19 mouse cellular contexts compared by ENCODE assay signal in the genomic region with DNA sequence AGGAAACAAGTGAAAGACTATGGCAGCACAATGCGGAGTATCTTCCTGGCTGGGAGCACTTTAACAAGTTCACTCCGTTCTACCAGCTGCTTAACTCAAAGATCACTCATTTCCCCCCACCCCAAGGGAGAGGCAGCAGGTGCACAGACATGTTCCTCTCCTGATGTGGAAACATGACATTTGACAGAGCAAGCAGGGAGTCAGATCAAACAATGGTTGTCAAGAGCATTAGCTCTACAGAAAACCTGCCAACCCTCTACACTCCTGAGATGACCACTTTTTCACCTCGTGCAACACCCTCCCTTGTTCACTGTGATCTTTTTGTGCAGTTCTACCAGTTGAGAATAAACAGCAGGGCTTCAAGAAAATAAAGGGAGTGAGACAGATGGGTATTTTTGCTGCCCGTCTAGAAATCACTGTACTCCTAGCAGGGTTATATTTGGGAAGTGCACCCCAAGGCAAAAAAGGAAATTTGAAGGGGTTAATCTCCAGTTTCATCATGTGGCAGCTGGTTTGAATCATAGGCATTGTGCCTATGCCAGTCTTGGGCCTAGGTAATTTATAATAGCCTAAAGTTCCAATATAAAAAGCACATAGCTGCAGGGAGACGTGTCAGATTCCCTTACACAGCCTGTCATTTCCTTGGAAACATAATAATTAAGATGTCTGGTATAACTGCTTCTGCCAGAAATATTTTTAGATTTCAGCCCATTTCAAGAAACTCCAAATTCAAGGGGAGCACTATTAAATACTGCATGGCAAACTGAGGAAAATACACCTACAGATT.
A peak's percentile ranks its signal among the peaks of the same experiment; 100 is the strongest.
DNase-seq lines count a peak whose midpoint lies in the region; ATAC-seq and TF ChIP-seq lines count a peak whose summit lies in the region.
"Had no signal": no experiment of that assay in that cellular context is flagged by ENCODE, and none has a peak within 500 bp of the region (broad histone marks: within the 10 kb centered on the region; RNA-seq: fewer than 3 reads in every experiment).

No protein-coding gene starts in this region.

- no peak overlapping the region for H3K27ac ChIP-seq in midbrain, embryonic 12.5 days (replicated peaks)
- no peak overlapping the region for H3K27ac ChIP-seq in midbrain, embryonic 10.5 days (replicated peaks)
- no peak overlapping the region for H3K27ac ChIP-seq in hindbrain, embryonic 14.5 days
- H3K27ac ChIP-seq in olfactory bulb, adult 2 months (ENCODE audit: insufficient read depth, low read depth, low read length) = peak overlapping the region; percentile 48
- no peak overlapping the region for H3K27ac ChIP-seq in intestine, embryonic 15.5 days
- H3K27ac ChIP-seq: embryonic facial prominence, embryonic 12.5 days; heart, embryonic 13.5 days; kidney, postnatal 0 days; left cerebral cortex, adult 2 months; limb, embryonic 15.5 days; macrophage had no signal

- no peaks in the 10 kb centered on the region for H3K9me3 ChIP-seq in midbrain, embryonic 12.5 days
- H3K9me3 ChIP-seq in midbrain, embryonic 10.5 days (replicated peaks) = no peaks in the 10 kb centered on the region
- H3K9me3 ChIP-seq in hindbrain, embryonic 14.5 days (ENCODE audit: control insufficient read depth, low read length) = no peaks in the 10 kb centered on the region
- H3K9me3 ChIP-seq in intestine, embryonic 15.5 days = no peaks in the 10 kb centered on the region
- H3K9me3 ChIP-seq: embryonic facial prominence, embryonic 12.5 days; heart, embryonic 13.5 days; limb, embryonic 15.5 days had no signal

- TF ChIP-seq CTCF in olfactory bulb, adult 2 months (IDR thresholded peaks at IDR 0.05; ENCODE audit: insufficient read depth, low read depth, low read length) = no peak

- no peaks in the 10 kb centered on the region for H3K27me3 ChIP-seq in midbrain, embryonic 12.5 days
- H3K27me3 ChIP-seq in midbrain, embryonic 10.5 days (ENCODE audit: low read depth, poor library complexity, severe bottlenecking) = no peaks in the 10 kb centered on the region
- H3K27me3 ChIP-seq in hindbrain, embryonic 14.5 days (ENCODE audit: control insufficient read depth, insufficient read depth, low read length) = no peaks in the 10 kb centered on the region
- no peaks in the 10 kb centered on the region for H3K27me3 ChIP-seq in intestine, embryonic 15.5 days (replicated peaks)
- H3K27me3 ChIP-seq: CH12.LX; embryonic facial prominence, embryonic 12.5 days; heart, embryonic 13.5 days; limb, embryonic 15.5 days had no signal

- H3K4me1 ChIP-seq in midbrain, embryonic 12.5 days = peaks cover 4% of the 10 kb centered on the region; the same call in 1 of the 2 replicates
- H3K4me1 ChIP-seq in midbrain, embryonic 10.5 days = no peaks in the 10 kb centered on the region
- no peaks in the 10 kb centered on the region; the same call in 1 of the 2 replicates for H3K4me1 ChIP-seq in hindbrain, embryonic 14.5 days (replicated peaks; ENCODE audit: control insufficient read depth, insufficient read depth, low read length)
- H3K4me1 ChIP-seq in olfactory bulb, adult 2 months (ENCODE audit: control insufficient read depth, insufficient read depth, low read length) = no peaks in the 10 kb centered on the region
- no peaks in the 10 kb centered on the region for H3K4me1 ChIP-seq in intestine, embryonic 15.5 days (replicated peaks)
- H3K4me1 ChIP-seq: embryonic facial prominence, embryonic 12.5 days; heart, embryonic 13.5 days had no signal

- DNase-seq in cerebellum, postnatal 10 days = peak; percentile 4 to 7
- DNase-seq in cerebellum, adult 9-11 months = no peak
- no peak for DNase-seq in midbrain, embryonic 10.5 days (ENCODE audit: low spot score)
- peak; percentile 55 for DNase-seq in hindbrain, embryonic 14.5 days (ENCODE audit: low spot score)
- no peak for DNase-seq in adrenal gland, postnatal 36 days
- DNase-seq: cerebellum, adult 8-10 months; lung, adult 18-20 months had no signal

- H3K9ac ChIP-seq in midbrain, embryonic 12.5 days (replicated peaks) = no peak overlapping the region
- H3K9ac ChIP-seq in hindbrain, embryonic 14.5 days = no peak overlapping the region
- no peak overlapping the region for H3K9ac ChIP-seq in intestine, embryonic 15.5 days
- H3K9ac ChIP-seq: embryonic facial prominence, embryonic 12.5 days; heart, embryonic 13.5 days; limb, embryonic 15.5 days had no signal

- no peak for TF ChIP-seq POLR2A in olfactory bulb, adult 2 months (IDR thresholded peaks at IDR 0.05; ENCODE audit: insufficient read depth, low read depth, low read length)

- peak; percentile 72 for ATAC-seq in midbrain, embryonic 12.5 days (ENCODE audit: low FRiP score, low read depth)
- ATAC-seq in hindbrain, embryonic 14.5 days (ENCODE audit: low FRiP score) = peak; percentile 76; the same call in 1 of the 2 replicates
- no peak for ATAC-seq in intestine, embryonic 15.5 days
- ATAC-seq: inflammation-experienced regulatory T-cells, adult 6 months had no signal

- no peak overlapping the region for H3K4me3 ChIP-seq in midbrain, embryonic 12.5 days
- no peak overlapping the region for H3K4me3 ChIP-seq in midbrain, embryonic 10.5 days
- H3K4me3 ChIP-seq in hindbrain, embryonic 14.5 days (replicated peaks; ENCODE audit: low read length) = no peak overlapping the region
- H3K4me3 ChIP-seq in olfactory bulb, adult 2 months (ENCODE audit: insufficient read depth, low read depth, low read length) = no peak overlapping the region
- H3K4me3 ChIP-seq in intestine, embryonic 15.5 days (replicated peaks) = no peak overlapping the region
- H3K4me3 ChIP-seq: embryonic facial prominence, embryonic 12.5 days; heart, embryonic 13.5 days; left cerebral cortex, adult 2 months; limb, embryonic 15.5 days; myocyte had no signal

- H3K36me3 ChIP-seq in midbrain, embryonic 12.5 days = no peaks in the 10 kb centered on the region
- no peaks in the 10 kb centered on the region for H3K36me3 ChIP-seq in midbrain, embryonic 10.5 days
- H3K36me3 ChIP-seq in hindbrain, embryonic 14.5 days (replicated peaks; ENCODE audit: control insufficient read depth, insufficient read depth) = no peaks in the 10 kb centered on the region
- no peaks in the 10 kb centered on the region for H3K36me3 ChIP-seq in intestine, embryonic 15.5 days
- H3K36me3 ChIP-seq: embryonic facial prominence, embryonic 12.5 days; heart, embryonic 13.5 days; limb, embryonic 15.5 days had no signal

- H3K4me2 ChIP-seq in midbrain, embryonic 12.5 days (replicated peaks) = no peak overlapping the region
- H3K4me2 ChIP-seq in hindbrain, embryonic 14.5 days (replicated peaks) = no peak overlapping the region
- H3K4me2 ChIP-seq in intestine, embryonic 15.5 days (replicated peaks) = no peak overlapping the region
- H3K4me2 ChIP-seq: embryonic facial prominence, embryonic 12.5 days; heart, embryonic 13.5 days; limb, embryonic 15.5 days had no signal

- 53% methylated on average over 5 of the region's 5 CpGs for WGBS in midbrain, embryonic 12.5 days
- 75% methylated on average over 5 of the region's 5 CpGs for WGBS in midbrain, embryonic 10.5 days
- 35% methylated on average over 5 of the region's 5 CpGs for WGBS in hindbrain, embryonic 14.5 days
- WGBS in olfactory bulb, adult 2 months = 19% methylated on average over 5 of the region's 5 CpGs
- WGBS in intestine, embryonic 15.5 days = 62% methylated on average over 5 of the region's 5 CpGs

Comparison
In these comparisons a context has a peak if more than half of its experiments do, and no peak if none do; other contexts are left out.
1. DNase-seq: peak in cerebellum, postnatal 10 days (2 of 2) and hindbrain, embryonic 14.5 days (single experiment); none in cerebellum, adult 9-11 months (single experiment), midbrain, embryonic 10.5 days (single experiment) and adrenal gland, postnatal 36 days (0 of 2).